Mouse (Mus musculus) retina, postnatal 7 days (tissue): ENCODE data around the gene Casp4.

Experiments used
- DNase-seq: peaks from one replicate; pipeline ENCODE4 v3.0.0-alpha.2; 2012; ENCODE audit warnings: low read depth, low spot score

The Casp4 gene

GRCm38 (mm10) chr9:5308561-5308960 lies at the start of gene Casp4:
Gene Casp4, plus strand, starts transcription at chr9:5308828.
- no peak for DNase-seq

- DNase-seq: no peak
Measured at GRCm38 (mm10) chr9:5263951-5264475, 44.6 kb upstream of the Casp4 start.

- DNase-seq: no peak
Measured at GRCm38 (mm10) chr9:5270274-5270673, 38.4 kb upstream of the Casp4 start.

- no peak for DNase-seq
Measured at GRCm38 (mm10) chr9:5270884-5271283, 37.7 kb upstream of the Casp4 start.

GRCm38 (mm10) chr9:5271334-5271845 lies 37.2 kb upstream of the Casp4 start:
- DNase-seq: no peak

GRCm38 (mm10) chr9:5286071-5286470 lies 22.6 kb upstream of the Casp4 start:
- no peak for DNase-seq

GRCm38 (mm10) chr9:5286597-5286996 lies 22.0 kb upstream of the Casp4 start:
- DNase-seq: no peak

- DNase-seq: no peak
Measured at GRCm38 (mm10) chr9:5296354-5297237, 12.0 kb upstream of the Casp4 start.

- no peak for DNase-seq
Measured at GRCm38 (mm10) chr9:5298329-5299131, 10.1 kb upstream of the Casp4 start, which contains the start of gene Casp1. Gene Casp1, plus strand, starts transcription at chr9:5298517.

- DNase-seq: no peak
Measured at GRCm38 (mm10) chr9:5299132-5299381, 9.6 kb upstream of the Casp4 start.

GRCm38 (mm10) chr9:5310112-5310511 lies 1.5 kb downstream of the Casp4 start:
- DNase-seq: no peak

- DNase-seq: no peak
Measured at GRCm38 (mm10) chr9:5311435-5311834, 2.8 kb downstream of the Casp4 start.

- DNase-seq: no peak
Measured at GRCm38 (mm10) chr9:5328204-5328603, 19.6 kb downstream of the Casp4 start.

- no peak for DNase-seq
Measured at GRCm38 (mm10) chr9:5332441-5332840, 23.8 kb downstream of the Casp4 start.

GRCm38 (mm10) chr9:5333422-5333821 lies 24.8 kb downstream of the Casp4 start:
- no peak for DNase-seq

- DNase-seq: no peak
Measured at GRCm38 (mm10) chr9:5343092-5343491, 34.5 kb downstream of the Casp4 start.

- DNase-seq: no peak
Measured at GRCm38 (mm10) chr9:5344090-5344489, 35.5 kb downstream of the Casp4 start.

- DNase-seq: no peak
Measured at GRCm38 (mm10) chr9:5345291-5345898, 36.8 kb downstream of the Casp4 start, which contains the start of gene Casp12. Gene Casp12, plus strand, starts transcription at chr9:5345430.

GRCm38 (mm10) chr9:5347381-5347780 lies 38.8 kb downstream of the Casp4 start:
- DNase-seq: no peak

- no peak for DNase-seq
Measured at GRCm38 (mm10) chr9:5353673-5354072, 45.0 kb downstream of the Casp4 start.

- DNase-seq: no peak
Measured at GRCm38 (mm10) chr9:5356801-5357200, 48.2 kb downstream of the Casp4 start.
